Mouse (Mus musculus) mouse embryonic stem cell (cell line): Measurements from ENCODE around the gene Fgfr2.

Source experiments
- in situ Hi-C, 2 experiments: fragments of 300-500 bp; cut with MboI; formaldehyde crosslinking; loops; 1 replicate in 1 of 2; 3 replicates in 1 of 2; pipeline ENCODE4 v1.14.3; 2019 to 2020; ENCODE audit warnings: low sequenced_read_pairs in 2 of 2, low pct_unique_long_range_greater_than_20kb in 1 of 2, mixed read lengths in 1 of 2; ENCODE audit not compliant: unreplicated experiment in 1 of 2

Fgfr2 gene

DNA sequence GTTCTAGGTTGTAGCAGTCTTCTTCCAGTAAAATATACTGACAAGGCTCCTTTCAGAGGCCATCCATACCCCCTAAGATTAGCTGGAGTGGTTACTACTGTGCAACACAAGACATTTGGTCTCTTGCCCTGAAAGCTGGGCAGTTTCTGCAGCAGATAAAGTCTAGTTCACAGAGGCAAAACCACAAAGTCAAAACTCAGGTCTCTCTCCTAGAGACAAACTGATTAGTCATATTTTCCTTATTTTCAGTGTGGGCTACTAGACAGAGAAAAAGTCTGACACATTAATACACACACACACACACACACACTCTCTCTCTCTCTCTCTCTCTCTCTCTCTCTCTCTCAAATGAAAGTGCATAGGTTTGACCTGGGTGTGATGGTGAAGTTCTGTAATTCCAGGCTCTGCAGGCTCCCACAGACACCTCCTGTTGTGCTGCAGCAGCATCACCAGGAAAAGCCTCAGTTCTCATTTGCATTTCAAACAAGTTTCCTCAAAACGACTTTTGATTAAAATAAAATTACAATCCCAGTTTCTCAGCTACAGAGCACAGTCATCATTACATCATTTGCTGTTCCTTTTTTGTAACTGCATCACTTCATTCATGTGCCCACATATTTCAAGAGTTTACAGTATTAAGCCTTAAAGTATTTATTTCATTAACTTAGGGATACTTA lies 298.7 kb downstream of the Fgfr2 start:
- in situ Hi-C loops, result no loop called here

DNA sequence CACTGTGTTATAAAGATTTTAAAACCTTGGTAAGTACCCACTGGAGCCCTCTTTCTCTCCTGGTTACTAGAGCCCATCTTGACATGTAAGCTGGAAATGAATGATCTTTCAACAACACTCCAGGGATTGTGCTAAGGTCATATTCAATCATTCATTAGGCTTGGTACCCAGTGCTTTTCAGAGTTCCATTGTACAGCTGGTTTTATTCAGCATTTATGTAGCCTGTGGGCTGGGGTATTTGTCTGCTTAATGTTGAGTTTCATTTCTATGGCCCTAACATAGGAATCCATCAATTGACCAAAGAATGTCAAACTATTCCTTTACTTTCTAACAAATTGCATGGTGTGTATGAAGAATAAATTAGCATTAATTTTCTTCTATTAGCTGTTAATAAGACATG lies 299.3 kb downstream of the Fgfr2 start:
- in situ Hi-C loops, result no loop called here

DNA sequence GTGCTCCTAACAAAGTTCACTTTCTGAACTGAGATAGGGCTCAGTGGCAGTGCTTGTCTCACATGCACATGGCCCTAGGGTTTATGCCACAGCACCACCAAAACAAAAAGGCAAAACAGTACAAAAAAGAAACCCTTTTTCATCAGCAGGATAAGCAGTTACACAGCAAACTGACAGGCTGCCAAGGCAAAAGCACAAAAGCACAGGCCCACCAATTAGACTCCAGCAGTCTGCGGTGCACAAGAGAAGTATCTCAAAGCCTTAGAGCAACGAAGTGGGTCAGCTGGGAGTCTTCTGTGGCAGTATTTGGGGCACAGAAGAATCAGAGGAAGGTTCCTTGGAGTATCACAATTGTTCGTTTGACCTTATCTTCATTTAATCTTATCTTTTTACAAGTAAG lies 302.5 kb downstream of the Fgfr2 start:
- in situ Hi-C loops, result no loop called here

DNA sequence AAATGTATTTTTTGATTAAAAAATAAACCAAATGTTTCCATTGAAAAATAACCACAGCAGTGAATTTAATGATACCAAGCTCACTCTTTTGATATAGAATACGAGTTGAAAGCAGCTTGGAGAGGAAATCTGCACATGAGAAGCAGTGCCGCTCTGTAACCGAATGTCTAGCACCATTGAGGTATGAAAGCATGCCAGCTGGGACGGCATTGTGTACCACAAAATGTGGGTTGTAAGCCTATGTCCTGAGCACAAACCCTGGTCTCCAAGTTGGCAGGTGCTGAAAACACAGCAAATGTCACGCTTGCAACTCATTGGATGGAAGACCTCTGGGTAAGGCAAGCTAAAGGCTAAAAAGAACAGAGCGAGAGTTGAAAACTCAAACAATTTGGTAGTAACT lies 306.1 kb downstream of the Fgfr2 start:
- in situ Hi-C loops, result no loop called here

DNA sequence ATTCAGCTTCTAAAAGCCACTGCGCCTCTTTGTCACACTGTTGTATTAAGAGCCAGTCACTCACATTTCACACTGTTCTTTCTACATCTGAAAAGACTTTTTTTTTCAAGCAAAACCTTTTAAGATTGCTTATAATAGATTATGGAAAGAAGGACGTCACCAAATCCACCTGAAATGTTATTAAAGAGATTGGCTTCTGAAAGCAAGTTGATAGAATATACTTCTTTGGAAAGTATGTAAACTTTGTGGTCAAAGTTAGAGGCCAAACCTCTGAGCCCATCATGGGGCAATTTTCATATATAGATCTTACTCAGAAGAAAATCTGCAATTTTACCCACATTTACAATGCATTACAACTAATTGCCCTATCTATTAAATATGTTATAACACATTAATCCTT lies 306.6 kb downstream of the Fgfr2 start:
- in situ Hi-C loops, result no loop called here

DNA sequence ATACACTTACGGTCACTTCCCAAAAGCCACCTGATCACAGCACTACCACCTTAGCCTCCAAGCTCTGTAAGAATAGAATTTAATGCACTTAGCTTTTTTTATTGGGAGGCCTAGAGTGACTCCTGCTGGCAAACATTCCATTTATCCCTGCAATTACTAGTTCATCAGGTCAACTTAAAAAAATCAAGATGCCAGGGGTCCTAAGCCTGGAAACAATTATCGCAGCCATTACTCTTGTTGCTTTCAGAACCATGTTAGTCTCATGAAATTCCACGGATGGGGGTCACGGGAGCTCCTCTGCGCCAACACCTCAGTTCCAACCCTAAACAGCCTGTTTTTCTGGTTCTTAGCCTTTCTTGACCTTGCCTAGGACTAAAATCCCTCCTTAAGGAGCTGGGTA lies 308.1 kb downstream of the Fgfr2 start:
- in situ Hi-C loops, result no loop called here

DNA sequence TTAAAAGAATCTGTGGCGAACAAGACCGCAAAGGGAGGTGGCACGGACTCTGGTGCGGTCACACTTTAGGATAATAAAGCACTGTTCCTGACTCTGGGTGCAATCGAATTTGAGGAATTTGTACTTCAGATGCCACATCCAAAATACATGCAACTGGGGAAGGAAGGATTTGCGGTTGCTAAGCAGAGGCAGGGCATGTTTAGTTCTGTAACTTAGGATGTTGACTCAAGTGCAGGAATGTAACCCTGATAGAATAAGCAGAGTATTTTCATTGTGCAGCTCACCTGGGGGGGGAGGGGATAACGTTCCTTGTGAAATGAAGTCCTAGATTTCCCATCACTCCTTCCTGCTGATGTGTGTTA lies 309.1 kb downstream of the Fgfr2 start:
- in situ Hi-C loops, result no loop called here

DNA sequence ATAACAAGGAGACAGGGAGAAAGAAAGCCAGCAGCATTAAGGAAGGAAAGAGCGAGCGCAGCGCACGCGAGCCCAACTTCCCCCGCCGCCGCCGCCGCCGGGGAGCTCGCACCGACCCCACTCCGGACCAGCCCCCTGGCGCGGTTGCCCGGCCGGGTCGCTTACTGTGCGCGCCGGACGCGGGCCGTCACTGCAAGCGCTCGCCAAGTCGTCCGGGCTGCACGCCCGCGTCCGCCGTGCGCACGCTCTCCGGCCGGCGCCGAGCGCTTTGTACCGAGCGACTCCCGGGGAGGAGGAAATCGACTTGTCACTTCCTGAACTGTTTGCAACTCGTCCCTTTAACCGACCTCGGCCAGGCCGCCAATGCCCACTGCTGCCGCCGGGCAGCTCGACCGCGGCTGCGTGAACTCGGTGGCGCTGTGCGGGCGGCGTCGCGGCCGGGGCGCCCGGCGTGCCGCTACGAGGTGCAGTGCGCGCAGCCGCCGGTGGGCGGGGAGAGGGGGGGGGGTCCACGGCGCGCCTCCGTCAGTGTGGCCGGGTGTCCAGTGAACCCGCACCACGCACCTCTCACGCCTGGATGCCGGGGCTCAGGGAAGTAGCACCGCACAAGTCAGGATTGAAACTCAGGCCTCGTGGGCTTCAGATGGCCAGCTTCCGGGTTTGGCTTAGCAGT lies 309.6 kb downstream of the Fgfr2 start, which contains the start of gene Fam53b:
Gene Fam53b, minus strand, starts transcription at position 471 of the 673 bp plus-strand sequence.
- in situ Hi-C loops, result no loop called here

DNA sequence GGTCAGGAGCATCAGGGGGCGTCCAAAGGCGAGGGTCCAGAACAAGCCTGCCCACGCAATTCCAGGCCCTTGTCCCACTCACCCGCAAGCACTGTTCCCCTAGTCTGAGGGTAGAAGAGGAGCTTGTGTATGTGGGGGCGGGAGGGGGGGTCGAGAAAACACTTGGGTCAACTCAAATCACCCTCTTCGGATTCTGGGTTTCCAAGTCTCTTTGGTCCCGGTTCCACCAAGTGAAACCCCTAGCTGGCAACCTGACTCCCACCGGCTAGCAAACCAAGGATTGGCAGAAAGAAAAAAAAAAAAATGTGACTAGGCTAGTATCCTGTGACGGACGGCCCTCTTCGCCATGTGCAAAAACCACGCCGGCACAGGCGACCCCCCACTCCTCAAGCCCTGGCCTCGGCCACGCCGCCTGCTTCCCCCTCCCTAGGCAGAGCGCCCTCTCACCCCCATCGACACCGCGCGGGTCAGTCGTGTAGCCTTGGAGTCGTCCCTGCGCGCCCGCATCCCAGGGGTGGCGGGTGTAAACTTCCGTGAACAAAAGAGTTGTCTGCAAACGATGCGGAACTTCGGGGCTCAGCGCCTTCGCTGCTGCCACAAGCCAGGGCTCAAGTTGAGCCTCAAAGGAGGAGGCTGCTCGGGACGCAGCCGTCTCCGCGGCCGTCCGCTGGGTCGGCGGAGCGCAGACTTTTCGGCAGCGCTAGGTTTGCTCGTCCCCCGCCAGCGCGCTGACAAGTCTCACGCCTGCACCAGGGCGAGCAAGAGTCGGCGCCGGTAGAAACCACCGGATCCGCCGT lies 310.3 kb downstream of the Fgfr2 start:
- in situ Hi-C loops, result no loop called here

DNA sequence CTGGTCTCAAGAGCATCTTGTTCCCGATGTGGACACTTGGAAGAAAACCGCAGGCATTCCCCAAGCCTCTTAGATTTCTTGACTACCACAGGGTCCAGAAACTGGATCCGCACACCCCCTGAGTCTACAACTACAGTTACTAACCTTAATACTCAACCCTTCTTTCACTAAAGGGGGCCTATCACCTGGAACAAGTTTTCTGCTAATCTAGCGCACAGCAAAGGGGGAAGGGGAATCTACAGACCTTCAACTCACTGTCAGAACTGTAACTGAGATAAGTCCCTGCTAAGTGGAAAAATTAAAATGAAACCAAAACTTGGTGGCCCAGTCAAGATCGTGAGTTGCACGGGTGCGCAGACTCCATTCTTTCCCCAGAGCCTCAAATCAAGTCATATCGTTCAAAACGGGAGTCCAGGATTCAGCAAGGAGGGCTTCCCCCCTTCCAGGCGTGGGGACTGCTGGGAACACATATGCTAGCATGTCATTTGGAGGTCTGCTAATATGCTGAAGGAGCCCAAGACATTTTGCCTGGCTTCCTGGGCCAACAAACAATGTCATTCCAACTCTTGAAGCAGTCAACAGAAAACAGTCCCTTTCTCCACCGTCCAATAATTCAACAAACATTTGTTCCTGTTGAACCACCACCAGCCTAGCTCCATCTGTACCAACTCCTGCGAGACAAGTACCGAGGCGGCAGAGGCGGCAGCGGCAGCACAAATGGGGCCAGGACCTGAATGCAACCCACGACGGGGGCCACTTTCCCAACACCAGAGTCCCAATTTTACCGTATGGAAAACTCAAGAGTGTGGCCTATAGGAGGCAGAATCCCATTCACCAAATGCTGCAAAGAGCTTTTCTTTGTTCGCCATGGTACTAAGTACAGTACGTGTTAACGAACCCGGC lies 311.2 kb downstream of the Fgfr2 start:
- in situ Hi-C loops, result no loop called here

DNA sequence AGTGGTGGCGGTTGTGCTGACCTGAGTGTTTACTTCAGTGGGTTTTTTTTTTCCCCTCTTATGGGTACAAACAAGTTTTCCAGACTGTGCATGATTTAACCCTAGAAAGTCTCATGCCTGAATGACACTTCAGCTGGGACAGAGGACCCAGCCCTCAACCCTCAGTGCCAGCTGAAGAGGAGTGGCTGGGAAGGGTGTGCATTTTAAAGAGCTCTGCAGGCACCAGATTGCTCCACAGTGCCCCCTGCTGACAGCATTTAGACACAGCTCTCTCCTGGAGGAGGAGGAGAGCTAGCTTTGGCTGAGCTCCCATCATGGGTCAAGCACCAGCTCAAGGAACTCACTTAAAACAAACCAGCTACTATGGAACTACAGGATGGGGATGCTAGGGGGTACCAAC lies 312.3 kb downstream of the Fgfr2 start:
- in situ Hi-C loops, result no loop called here

DNA sequence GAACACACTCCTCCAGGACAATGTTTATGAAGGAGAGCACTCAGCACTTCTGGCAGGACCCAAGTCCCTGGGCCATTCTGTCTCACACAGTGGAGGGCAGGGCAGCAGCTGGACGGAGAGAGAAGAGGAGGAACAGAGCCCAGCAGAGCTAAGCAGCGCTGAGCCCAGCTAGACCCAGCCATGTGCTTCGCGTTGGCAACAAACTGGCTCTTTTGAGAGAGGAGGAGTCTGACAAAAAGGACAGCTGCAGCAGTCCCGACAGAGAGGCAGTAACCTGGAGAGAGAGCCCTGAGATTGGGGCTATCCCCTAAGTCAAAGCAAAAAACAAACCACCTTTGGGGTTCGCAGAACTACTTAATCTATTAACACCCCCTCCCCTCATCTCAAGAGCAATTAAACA lies 312.8 kb downstream of the Fgfr2 start:
- in situ Hi-C loops, result no loop called here

DNA sequence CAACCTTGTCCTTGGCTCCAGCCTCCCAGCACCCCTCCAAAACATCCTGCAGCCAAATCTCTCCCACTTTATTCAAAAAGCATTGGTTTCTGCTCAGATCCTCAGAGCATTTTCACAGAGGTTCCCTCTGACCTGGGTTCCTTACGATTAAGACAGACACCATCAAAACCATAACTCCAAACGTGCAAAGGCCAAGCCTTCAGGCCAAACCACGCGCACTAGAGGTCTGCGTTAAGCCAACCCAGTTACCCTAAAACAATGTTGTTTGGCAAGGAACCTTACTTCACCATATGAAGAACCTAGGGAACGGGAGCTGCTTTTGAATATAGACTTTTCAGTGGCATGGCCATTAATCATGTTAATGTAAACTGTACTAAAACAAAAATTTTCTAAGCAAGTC lies 313.4 kb downstream of the Fgfr2 start:
- in situ Hi-C loops, result loop anchor here in 1 of 2 experiments (5.0 kb wide), 1 partner anchor 62 kb away; no protein-coding TSS in a partner anchor

DNA sequence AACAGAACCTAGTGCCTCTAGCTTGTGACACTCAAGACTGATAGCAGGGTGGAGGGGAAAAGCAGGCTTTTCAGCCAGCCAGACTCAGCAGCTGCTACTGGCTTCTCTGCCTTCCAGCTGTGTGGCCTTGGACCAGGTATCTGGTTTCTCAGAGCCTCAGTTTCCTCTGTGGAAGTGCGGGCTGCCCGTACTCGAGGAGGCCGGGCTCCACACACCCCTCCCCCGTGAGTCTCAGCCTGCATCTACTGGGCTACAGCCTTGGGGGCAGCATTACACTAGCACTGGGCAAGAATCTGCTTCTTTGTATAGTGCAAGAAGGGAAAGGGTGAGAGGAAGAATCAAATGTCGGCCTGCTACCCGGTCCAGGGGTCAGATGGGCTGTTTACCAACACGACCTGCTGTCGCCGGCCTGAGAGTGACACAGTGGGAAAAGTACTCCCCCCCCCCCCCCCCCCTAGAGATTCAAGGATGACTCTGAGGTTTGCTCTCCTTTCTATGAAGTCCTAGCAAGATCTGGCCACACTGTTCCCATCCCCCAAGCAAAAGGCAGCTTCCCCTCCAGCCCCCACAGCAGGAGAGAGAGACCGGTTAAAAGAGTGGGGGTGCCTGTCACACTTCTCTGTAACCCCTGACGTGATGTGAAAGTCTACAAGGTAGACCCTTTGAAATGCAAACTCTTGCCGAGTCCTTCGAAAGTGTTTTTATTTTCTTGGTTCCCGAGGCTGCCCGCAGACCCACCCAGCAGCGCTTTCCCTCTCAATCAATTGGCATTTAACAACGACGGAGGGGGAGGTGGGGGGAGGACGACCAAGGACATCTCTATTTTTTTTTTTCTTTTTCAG lies 314.1 kb downstream of the Fgfr2 start:
- in situ Hi-C loops, result loop anchor here in 1 of 2 experiments (5.0 kb wide), 1 partner anchor 62 kb away; no protein-coding TSS in a partner anchor

DNA sequence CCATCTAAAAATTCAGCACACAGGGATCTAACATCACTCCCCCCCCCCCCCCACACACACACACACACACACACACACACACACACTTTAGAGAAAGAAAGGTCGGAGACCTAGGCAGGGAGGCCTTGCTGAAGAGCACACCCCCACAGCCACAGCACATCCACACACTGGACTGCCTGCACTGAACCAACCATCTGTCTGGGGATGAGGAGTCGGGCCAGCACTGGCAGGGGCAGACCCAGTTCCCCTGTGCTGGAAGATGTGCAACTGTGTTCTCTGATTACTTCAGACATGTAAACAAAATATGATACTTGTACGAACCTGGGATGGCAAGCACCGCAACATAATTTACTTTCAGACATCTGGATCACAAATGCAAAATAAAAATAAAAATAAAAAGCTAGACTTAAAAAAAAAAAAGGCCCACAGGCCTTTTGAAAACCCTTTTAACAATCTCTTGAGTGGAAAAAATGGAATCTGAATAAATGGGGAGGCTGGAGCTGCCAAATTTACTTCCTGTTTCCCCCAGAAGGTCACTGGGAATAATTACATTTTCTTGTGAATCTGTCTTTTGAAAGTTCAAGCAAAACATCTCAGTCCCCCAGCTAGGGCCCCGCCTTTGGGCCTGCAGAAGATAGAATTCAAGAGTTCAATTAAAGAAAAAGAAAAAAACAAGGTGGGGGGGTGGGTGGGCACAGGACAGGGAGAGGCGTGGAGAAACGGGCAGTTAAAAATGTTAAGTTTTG lies 314.9 kb downstream of the Fgfr2 start:
- in situ Hi-C loops, result loop anchor here in 1 of 2 experiments (5.0 kb wide), 1 partner anchor 61 kb away; no protein-coding TSS in a partner anchor

DNA sequence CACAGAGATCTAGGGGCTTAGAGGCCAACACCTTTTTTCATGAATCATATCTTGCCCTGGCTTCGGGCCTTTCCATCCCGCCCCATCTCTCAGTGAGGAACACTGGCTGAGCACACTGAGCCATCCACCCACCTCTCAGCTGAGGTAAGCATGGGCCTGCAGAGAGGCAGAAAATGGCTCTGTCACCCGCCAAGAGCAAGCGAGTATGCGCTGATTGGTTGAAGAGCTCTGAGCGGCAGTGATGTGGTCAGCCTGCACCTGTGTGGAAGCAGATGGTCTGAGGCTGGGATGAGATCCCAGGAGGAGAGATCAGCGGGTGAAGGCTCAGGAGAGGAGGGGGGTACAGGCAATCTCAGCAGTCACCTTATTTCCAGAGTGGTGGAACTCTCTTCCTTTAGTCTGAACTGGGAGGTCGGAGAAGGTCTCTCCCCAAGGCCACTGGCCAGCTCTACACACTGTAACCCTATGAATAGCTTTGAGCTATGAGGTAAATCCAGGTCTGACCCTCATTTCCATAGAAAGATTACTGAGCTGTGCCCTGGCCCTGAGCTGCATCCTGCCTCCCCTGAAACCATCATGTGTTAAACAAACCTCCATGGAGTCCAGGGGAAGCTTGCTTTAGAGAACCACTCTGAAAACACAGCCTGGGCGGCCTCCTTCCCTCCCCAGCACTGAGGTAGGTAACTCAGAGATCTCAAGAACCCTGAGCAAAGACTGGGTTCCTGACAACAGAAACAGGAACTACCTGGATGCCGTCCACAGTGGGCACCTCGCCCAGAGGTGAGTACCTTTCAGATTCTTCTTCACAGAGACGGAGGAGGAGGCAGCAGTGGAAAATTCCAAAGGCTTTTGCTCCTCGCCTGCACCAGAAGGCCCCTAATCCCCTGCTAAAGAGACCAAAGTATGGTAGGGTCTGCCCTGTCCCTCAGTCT lies 316.0 kb downstream of the Fgfr2 start:
- in situ Hi-C loops, result loop anchor here in 1 of 2 experiments (5.0 kb wide), 1 partner anchor 60 kb away; no protein-coding TSS in a partner anchor
